Mouse (Mus musculus) lung, embryonic 14.5 days (tissue): ENCODE results near the gene 4930556J24Rik. TPM values are rescaled to one million over a fixed set of nuclear protein-coding genes. Genes with fewer than 3 reads are reported as not detected.
A peak's percentile ranks its signal among the peaks of the same experiment; 100 is the strongest.

ENCODE experiments used
- ATAC-seq: fragments of 200-750 bp; cut with Nextera tagmentation; 2 replicates; pipeline ENCODE4 v1.8.0; 2017; ENCODE audit warnings: mild to moderate bottlenecking, moderate TSS enrichment, moderate library complexity; ENCODE audit not compliant: insufficient read depth
- DNase-seq: peaks from one replicate; pipeline ENCODE4 v3.0.0-alpha.2; 2015
- H3K27ac ChIP-seq: fragments of 300-500 bp; sonication (generic); 2 replicates; pipeline ENCODE4 v1.5.1; 2014; ENCODE audit warnings: low read depth, mild to moderate bottlenecking, moderate library complexity
- H3K27me3 ChIP-seq: fragments of 300-500 bp; sonication (generic); 2 replicates; pipeline ENCODE4 v1.6.1; 2014; ENCODE audit warnings: low read length, control low read depth; ENCODE audit not compliant: insufficient read depth
- H3K36me3 ChIP-seq: fragments of 300-500 bp; sonication (generic); 2 replicates; pipeline ENCODE4 v1.6.1; 2014; ENCODE audit warnings: control low read depth; ENCODE audit not compliant: insufficient read depth
- H3K4me1 ChIP-seq: fragments of 300-500 bp; sonication (generic); 2 replicates; pipeline ENCODE4 v1.6.1; 2014; ENCODE audit warnings: antibody characterized with exemption, control low read depth; ENCODE audit not compliant: insufficient read depth
- H3K4me2 ChIP-seq: fragments of 300-500 bp; sonication (generic); 2 replicates; pipeline ENCODE4 v1.6.1; 2014; ENCODE audit warnings: mild to moderate bottlenecking
- H3K4me3 ChIP-seq: fragments of 300-500 bp; sonication (generic); 2 replicates; pipeline ENCODE4 v1.5.1; 2014; ENCODE audit warnings: low read depth, low read length
- H3K9ac ChIP-seq: fragments of 300-500 bp; sonication (generic); 2 replicates; pipeline ENCODE4 v1.6.1; 2014
- H3K9me3 ChIP-seq: fragments of 300-500 bp; sonication (generic); 2 replicates; pipeline ENCODE4 v1.6.1; 2016; ENCODE audit warnings: low read depth, low read length, control low read depth
- CTCF ChIP-seq: IDR thresholded peaks from 2 replicates; pipeline ENCODE4 v1.5.1; 2016; ENCODE audit warnings: antibody characterized with exemption, low read depth
- WGBS: fragments of 180-500 bp; shearing (Covaris S2); extraction: QIAGEN DNeasy Blood & Tissue Kit; methylation state at CpG from one replicate; pipeline ENCODE4 v1.1.7; 2014; 5-methylcytosine and 5-hydroxymethylcytosine counted together
- polyA plus RNA-seq: library from polyadenylated mRNA; unstranded; fragments of >200 nt; fragmentation: Nextera tagmentation; extraction: Ambion mirVana; gene quantifications from 2 replicates; pipeline ENCODE4 v1.2.1, GENCODE M21; 2014

The 4930556J24Rik gene
- polyA plus RNA-seq, 1 experiment from 2014 or later, result 0.16 TPM

- peaks cover 5% of the 10 kb centered on the region; the same call in 1 of the 2 replicates for H3K36me3 ChIP-seq
- DNase-seq (no peak), ATAC-seq (no peak)
- H3K9me3 ChIP-seq, result no peaks in the 10 kb centered on the region
- no peaks in the 10 kb centered on the region for H3K4me1 ChIP-seq
- no peak overlapping the region for H3K27ac ChIP-seq
- WGBS, result 85% methylated on average over 3 of the region's 3 CpGs
- H3K4me3 ChIP-seq, result no peak overlapping the region
- H3K9ac ChIP-seq, result no peak overlapping the region
- no peaks in the 10 kb centered on the region for H3K27me3 ChIP-seq
- no peak for TF ChIP-seq CTCF
- no peak overlapping the region for H3K4me2 ChIP-seq
These were observed 74.1 kb downstream of the 4930556J24Rik start for GRCm38 (mm10) chr11:3902516-3902915.

GRCm38 (mm10) chr11:3900296-3900695 is 76.3 kb downstream of the 4930556J24Rik start:
- DNase-seq (no peak), ATAC-seq (no peak)
- H3K9me3 ChIP-seq, result no peaks in the 10 kb centered on the region
- WGBS, result 71% methylated on average over 6 of the region's 6 CpGs
- H3K4me1 ChIP-seq, result no peaks in the 10 kb centered on the region
- H3K36me3 ChIP-seq, result peaks cover 5% of the 10 kb centered on the region; the same call in 1 of the 2 replicates
- H3K27me3 ChIP-seq, result no peaks in the 10 kb centered on the region
- no peak overlapping the region for H3K4me2 ChIP-seq
- no peak overlapping the region for H3K27ac ChIP-seq
- TF ChIP-seq CTCF, result no peak
- no peak overlapping the region for H3K4me3 ChIP-seq
- H3K9ac ChIP-seq, result no peak overlapping the region

GRCm38 (mm10) chr11:3895933-3896332 is 80.6 kb downstream of the 4930556J24Rik start:
- Histone ChIP-seq H3K4me1 (no peaks in the 10 kb centered on the region), H3K4me2 (no peak overlapping the region; the same call in 1 of the 2 replicates), H3K27me3 (no peaks in the 10 kb centered on the region), H3K27ac (no peak overlapping the region), H3K9ac (no peak overlapping the region), H3K9me3 (no peaks in the 10 kb centered on the region), H3K36me3 (peaks cover 5% of the 10 kb centered on the region; the same call in 1 of the 2 replicates), H3K4me3 (no peak overlapping the region)
- no peak for TF ChIP-seq CTCF
- DNase-seq, result no peak
- WGBS, result 74% methylated on average over 1 of the region's 1 CpGs
- ATAC-seq, result no peak

DNA sequence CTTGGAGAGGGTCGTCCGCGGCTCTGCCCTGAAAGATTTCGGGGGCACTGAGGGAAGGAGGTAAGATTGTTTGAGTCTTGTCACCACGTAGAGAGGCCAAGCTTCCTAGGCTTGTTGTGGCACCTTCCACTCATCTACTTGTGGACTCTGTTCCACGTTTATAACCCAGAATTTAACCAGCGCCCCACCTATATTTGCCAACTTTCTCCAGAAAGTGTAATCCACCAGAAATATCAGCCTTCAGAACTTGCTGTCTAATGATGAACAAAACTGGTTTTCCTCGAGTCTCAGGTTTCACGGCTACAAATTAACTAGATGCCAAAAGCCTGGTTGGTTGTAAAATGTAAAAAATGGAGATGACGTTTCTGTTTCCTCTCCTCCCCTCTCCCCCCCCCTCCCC is 81.1 kb downstream of the 4930556J24Rik start:
- Histone ChIP-seq H3K27ac (peak overlapping the region; percentile 89), H3K4me3 (peak overlapping the region; percentile 54), H3K9me3 (no peaks in the 10 kb centered on the region), H3K9ac (peak overlapping the region; percentile 66), H3K4me1 (no peaks in the 10 kb centered on the region), H3K4me2 (peak overlapping the region; percentile 91), H3K27me3 (no peaks in the 10 kb centered on the region), H3K36me3 (peaks cover 5% of the 10 kb centered on the region; the same call in 1 of the 2 replicates)
- TF ChIP-seq CTCF, result no peak
- WGBS, result 2% methylated on average over 10 of the region's 10 CpGs
- ATAC-seq, result no peak
- peak; percentile 68 for DNase-seq

DNA sequence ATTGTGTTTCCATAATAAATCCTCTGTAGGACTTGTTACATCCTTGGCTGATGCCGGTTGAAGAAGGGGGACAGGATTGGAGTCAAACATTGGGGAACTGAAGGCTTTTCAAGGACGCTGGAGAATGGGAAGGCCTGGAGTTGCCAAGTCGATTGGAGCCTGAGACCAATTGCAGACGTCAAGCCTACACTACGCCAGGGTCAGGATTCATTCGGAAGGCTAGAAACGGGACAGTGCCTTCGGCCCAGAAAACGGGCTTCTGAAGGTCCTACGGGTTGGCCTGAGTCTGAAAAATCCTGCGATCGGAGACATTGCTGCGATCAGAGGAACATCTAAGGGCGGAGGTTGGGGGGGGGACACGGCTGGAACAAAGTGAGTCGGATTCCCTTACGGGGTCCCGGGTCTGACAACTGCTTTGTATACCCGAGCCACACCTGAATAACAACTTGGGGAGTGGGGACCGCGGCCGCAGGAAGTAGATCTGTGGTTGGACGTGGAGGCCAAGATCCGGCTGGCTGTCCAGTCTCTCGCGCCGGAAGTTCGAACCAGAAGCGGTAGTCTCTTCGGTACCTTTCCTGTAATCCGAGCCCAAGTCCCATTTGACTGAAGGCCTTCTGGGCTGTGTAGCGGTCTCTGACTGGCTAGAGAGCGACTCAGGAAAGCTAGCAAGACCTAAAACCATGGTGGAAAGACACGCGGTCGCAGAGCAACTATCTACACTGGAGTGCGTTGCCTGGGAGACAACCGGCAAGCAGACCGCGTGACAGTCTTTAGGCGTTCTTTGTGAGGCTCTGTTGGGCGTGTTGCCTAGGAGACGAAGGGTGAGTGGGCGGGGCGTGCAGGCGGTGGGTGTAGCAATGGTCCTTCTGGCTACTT is 81.9 kb downstream of the 4930556J24Rik start, which contains the start of the genes 4921536K21Rik and Dusp18:
TSS of gene 4921536K21Rik (minus strand) at position 693 of the 876 bp plus-strand sequence.
TSS of gene Dusp18 (plus strand) at position 835 of the 876 bp plus-strand sequence.
- DNase-seq (peak; percentile 96), ATAC-seq (peak; percentile 99)
- TF ChIP-seq CTCF, result no peak

GRCm38 (mm10) chr11:3893970-3894369 is 82.6 kb downstream of the 4930556J24Rik start:
- Histone ChIP-seq H3K9ac (no peak overlapping the region), H3K36me3 (no peaks in the 10 kb centered on the region; the same call in 1 of the 2 replicates), H3K4me2 (peak overlapping the region; percentile 91), H3K4me1 (no peaks in the 10 kb centered on the region), H3K9me3 (no peaks in the 10 kb centered on the region), H3K27ac (no peak overlapping the region), H3K27me3 (no peaks in the 10 kb centered on the region), H3K4me3 (no peak overlapping the region)
- TF ChIP-seq CTCF, result no peak
- 76% methylated on average over 6 of the region's 6 CpGs for WGBS
- DNase-seq (no peak), ATAC-seq (no peak)

More for the DNA sequence above, 81.9 kb downstream of the 4930556J24Rik start, which contains the start of the genes 4921536K21Rik and Dusp18:
- H3K4me2 ChIP-seq, result peak within 1 kb of the TSS; percentile 91
- H3K4me3 ChIP-seq, result peak within 1 kb of the TSS; percentile 54
- H3K36me3 ChIP-seq, result no peaks in the 10 kb centered on the region; the same call in 1 of the 2 replicates
- peak within 1 kb of the TSS; percentile 89 for H3K27ac ChIP-seq
- H3K27me3 ChIP-seq, result no peaks in the 10 kb centered on the region
- WGBS, result 2% methylated on average over 46 of the region's 46 CpGs
- H3K4me1 ChIP-seq, result no peaks in the 10 kb centered on the region
- H3K9me3 ChIP-seq, result no peaks in the 10 kb centered on the region
- H3K9ac ChIP-seq, result peak within 1 kb of the TSS; percentile 66

Other genes with a start within 250 kb of the 4930556J24Rik start
- gene Osbp2, start 112.9 kb downstream of the 4930556J24Rik start, polyA plus RNA-seq, result 0.12 and 0.46 TPM in 2 replicates
- 0.14 TPM in 1 of 2 replicates, not detected in the other for gene 4921536K21Rik, start 81.7 kb downstream of the 4930556J24Rik start, polyA plus RNA-seq
- gene Dusp18, start 81.5 kb downstream of the 4930556J24Rik start, polyA plus RNA-seq, result 8.8 and 11.0 TPM in 2 replicates
- 1.9 and 2.7 TPM in 2 replicates for gene Slc35e4, start 62.1 kb downstream of the 4930556J24Rik start, polyA plus RNA-seq
- gene Tcn2, start 44.6 kb downstream of the 4930556J24Rik start, polyA plus RNA-seq, result 37.9 and 43.2 TPM in 2 replicates
- 77.2 and 82.0 TPM in 2 replicates for gene Pes1, start 12.8 kb downstream of the 4930556J24Rik start, polyA plus RNA-seq
- 4.6 and 5.3 TPM in 2 replicates for gene Gal3st1, start 6.9 kb upstream of the 4930556J24Rik start, polyA plus RNA-seq
- 3.8 and 4.2 TPM in 2 replicates for gene Sec14l4, start 54.7 kb upstream of the 4930556J24Rik start, polyA plus RNA-seq
- gene Sec14l3, start 88.1 kb upstream of the 4930556J24Rik start, polyA plus RNA-seq, result 1.2 and 1.5 TPM in 2 replicates
- 8.6 and 10.8 TPM in 2 replicates for gene Mtfp1, start 118.7 kb upstream of the 4930556J24Rik start, polyA plus RNA-seq
- gene Sec14l2, start 146.6 kb upstream of the 4930556J24Rik start, polyA plus RNA-seq, result 1.5 and 1.9 TPM in 2 replicates
- gene Rnf215, start 158.4 kb upstream of the 4930556J24Rik start, polyA plus RNA-seq, result 32.6 and 33.0 TPM in 2 replicates
- 5.3 and 6.6 TPM in 2 replicates for gene Ccdc157, start 183.5 kb upstream of the 4930556J24Rik start, polyA plus RNA-seq
- 64.1 and 68.7 TPM in 2 replicates for gene Sf3a1, start 183.6 kb upstream of the 4930556J24Rik start, polyA plus RNA-seq
- gene Tbc1d10a, start 210.0 kb upstream of the 4930556J24Rik start, polyA plus RNA-seq, result 19.6 and 20.9 TPM in 2 replicates
- 1.9 and 2.1 TPM in 2 replicates for gene Castor1, start 241.4 kb upstream of the 4930556J24Rik start, polyA plus RNA-seq